Mouse (Mus musculus): Measurements from ENCODE around the gene Ints11.
A peak's percentile ranks its signal among the peaks of the same experiment; 100 is the strongest.

Gene Ints11

DNA sequence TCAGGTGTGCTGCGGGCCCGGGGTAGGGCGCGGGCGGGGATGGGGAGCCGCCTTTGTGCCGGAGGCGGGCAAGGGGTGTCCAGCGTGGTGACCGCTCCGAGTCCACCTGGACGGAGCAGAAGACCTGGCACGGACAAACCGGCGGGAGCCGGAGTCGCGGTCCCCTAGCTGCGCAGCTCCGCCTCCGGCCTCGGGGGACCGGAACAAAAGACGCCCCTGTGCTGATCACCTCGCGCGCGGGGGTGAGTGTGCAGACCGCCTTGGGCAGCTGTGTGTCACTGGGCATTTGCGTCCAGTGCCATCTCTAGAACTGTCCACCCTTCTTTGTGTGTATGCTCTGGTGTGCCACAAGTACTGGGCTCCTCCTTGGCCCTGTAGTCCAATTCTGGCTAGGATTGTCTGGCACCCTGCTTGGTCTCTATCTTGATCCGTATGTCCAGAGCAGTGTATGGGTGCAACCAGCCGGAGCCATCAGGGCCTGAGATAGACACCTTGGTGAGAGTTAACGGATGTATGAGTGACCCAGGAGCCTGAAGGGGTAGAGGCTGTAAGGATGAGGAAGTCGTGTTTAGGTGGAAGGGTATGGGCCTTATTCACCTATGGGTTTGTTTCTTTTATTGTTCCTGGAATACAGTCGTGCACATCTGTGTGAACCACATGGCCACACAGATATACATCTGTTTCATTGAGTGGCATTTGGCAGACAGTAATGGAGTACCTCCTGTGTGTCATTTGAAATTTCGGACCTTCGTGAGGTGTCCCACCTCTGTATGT, 23.3 kb downstream of the Ints11 start:
- no peak for DNase-seq (ENCODE audit: low spot score)

- DNase-seq (ENCODE audit: low spot score), result no peak
These were observed 23.9 kb downstream of the Ints11 start for GRCm38 (mm10) chr4:155893212-155893690.

DNA sequence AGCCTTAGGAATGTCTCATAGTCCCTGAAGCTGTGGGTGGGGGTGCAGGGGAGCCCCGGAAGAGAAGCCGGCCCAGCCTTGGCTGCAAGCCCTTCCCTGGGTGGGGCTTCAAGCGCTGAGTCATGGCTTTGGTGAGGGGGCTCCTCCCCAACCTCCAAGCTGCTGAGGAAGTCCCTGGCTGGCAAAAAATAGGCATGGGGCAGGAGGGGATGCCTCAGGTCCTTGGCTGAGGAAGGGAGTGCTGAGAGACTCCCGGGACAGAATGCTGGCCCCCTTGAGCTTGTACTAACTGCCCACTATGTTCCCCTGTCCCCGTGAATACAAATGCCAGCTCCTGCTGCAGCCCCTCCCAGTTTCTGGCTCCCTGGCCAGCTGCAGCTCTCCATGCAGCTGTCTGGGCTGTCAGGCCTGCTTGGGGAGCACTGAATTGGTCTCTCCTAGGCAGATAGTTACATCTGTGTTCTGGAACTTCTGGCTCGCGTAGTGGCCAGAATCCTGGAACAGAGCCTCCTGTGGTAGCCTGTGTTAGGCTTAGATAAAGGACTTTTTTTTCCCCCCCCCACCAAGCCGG, 25.1 kb downstream of the Ints11 start:
- DNase-seq (ENCODE audit: low spot score), result peak; percentile 48

DNA sequence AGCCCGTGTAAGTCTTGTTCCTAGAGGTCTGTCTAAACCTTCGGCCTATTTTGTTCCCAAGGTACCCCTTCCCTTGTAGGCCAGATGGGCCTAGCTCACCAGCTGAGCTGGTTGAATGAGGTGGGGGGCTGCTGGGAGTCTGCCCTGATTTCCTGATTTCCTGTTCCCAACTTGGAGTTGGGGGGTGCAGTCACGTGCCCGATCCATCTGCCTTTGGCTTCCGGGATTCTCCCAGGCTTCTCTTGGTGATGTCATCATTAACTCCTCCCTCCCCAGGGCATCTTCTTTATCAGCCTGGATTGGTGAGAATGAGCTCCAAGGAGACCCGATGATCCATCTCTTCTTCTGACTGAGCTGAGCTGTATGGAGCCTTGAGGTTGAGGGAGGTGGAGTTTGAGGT, 25.9 kb downstream of the Ints11 start:
- no peak for DNase-seq (ENCODE audit: low spot score)

- DNase-seq (ENCODE audit: low spot score), result no peak
These were observed 26.5 kb downstream of the Ints11 start for GRCm38 (mm10) chr4:155895826-155896225.

- DNase-seq (ENCODE audit: low spot score), result no peak
These were observed 27.1 kb downstream of the Ints11 start for GRCm38 (mm10) chr4:155896461-155896860.

GRCm38 (mm10) chr4:155898318-155898717, 29.0 kb downstream of the Ints11 start:
- no peak for DNase-seq (ENCODE audit: low spot score)

DNA sequence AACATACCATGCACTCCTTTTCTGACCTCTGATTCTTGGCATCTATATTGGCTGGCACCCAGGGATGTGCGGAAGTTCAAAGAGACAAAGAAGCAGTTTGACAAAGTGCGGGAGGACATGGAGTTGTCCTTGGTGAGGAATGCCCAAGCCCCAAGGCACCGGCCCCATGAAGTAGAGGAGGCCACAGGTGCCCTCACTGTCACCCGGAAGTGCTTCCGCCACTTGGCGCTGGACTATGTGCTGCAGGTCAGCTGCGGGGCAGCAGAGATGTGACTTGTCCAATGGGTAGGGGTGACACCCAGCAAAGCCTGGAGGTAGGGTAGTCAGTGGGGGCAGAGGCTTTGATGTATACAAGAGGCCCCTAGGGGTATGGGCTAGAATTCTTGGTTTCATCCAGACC, 30.0 kb downstream of the Ints11 start:
- no peak for DNase-seq (ENCODE audit: low spot score)

GRCm38 (mm10) chr4:155901205-155901604, 31.9 kb downstream of the Ints11 start:
- DNase-seq (ENCODE audit: low spot score), result no peak

DNA sequence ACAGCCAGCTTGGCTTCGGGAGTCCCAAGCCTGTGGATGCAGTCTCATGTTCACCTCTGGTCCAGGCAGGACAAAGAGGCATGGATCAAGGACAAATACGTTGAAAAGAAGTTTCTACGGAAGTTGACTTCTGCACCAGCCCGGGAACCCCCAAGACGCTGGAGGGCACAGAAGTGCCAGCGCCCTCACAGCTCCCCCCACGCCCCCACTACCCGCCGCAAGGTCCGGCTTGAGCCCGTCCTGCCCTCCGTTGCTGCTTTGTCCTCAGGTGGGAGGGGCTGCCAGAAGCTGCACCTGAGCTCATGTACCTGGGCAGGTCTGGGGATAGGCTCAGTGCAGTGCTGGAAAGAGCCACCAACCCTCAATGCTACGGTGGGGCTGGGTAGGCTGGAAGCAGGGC, 33.9 kb downstream of the Ints11 start:
- DNase-seq (ENCODE audit: low spot score), result no peak

GRCm38 (mm10) chr4:155904318-155905102, 35.2 kb downstream of the Ints11 start:
- no peak for DNase-seq (ENCODE audit: low spot score)

- no peak for DNase-seq (ENCODE audit: low spot score)
These were observed 36.3 kb downstream of the Ints11 start for GRCm38 (mm10) chr4:155905634-155906033.

- DNase-seq (ENCODE audit: low spot score), result no peak
These were observed 36.8 kb downstream of the Ints11 start for GRCm38 (mm10) chr4:155906125-155906524.

DNA sequence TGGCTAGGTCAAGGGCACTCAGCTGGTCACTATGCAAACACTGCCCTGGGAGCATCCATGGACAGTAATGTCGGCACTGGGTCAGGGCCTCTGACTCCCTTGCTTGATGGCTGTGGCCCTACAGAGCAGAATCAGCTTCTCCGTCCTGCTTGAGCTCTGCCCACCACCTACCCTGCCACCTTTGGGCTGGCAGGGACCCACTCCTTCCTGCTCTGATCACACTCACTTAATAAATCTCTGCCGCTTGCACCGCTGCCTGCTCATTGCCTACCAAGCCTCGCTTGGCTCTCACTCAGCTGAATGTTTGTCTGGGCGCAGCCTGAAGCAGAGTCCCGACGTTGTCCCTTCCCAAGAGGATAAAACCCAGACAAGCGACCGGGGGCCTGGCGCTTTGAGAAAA, 37.7 kb downstream of the Ints11 start:
- no peak for DNase-seq (ENCODE audit: low spot score)

GRCm38 (mm10) chr4:155908281-155908680, 38.9 kb downstream of the Ints11 start:
- DNase-seq (ENCODE audit: low spot score), result no peak

DNA sequence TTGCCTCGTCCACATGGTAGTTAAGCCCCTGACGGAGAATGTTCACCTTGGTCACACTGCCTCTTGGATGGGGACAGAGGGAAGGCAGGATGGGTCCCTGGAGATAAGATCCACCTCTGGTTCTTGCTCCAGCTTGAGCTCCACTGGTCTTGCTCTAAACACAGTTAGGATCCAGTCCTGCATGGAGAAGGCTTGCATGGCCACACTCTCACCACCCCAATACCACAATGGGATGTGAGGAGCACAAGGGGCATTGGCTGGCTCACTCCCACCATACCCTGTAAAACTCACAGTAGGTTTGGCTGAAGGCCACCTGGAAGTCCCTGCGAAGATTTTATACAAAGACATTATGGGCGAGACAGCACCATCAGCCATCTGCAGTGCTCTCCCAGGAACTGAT, 39.4 kb downstream of the Ints11 start:
- no peak for DNase-seq (ENCODE audit: low spot score)

GRCm38 (mm10) chr4:155932031-155932430, 62.7 kb downstream of the Ints11 start:
- DNase-seq (ENCODE audit: low spot score), result no peak
